In the genomic region with DNA sequence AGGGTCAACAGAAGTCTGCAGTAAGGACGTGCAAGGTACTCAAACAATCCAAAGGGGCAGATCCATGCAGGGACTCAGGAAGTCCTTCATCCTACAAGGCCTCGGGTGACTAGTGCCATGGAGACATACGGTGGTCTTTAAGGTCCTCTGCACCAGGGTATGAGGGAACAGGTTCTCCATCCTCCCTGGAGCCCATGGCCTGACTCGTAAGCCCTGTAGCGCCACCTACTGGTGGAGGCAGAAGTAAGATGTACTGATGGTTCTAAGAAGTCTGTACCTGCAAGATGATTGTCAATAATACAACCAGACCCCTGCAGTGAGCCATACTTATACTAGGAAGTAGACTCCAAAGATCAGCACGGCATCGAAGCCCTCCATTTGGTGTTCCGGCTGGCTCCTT, we compare ENCODE assay signal across 8 mouse cellular contexts.
DNase-seq lines count a peak whose midpoint lies in the region; ATAC-seq and TF ChIP-seq lines count a peak whose summit lies in the region.

No protein-coding gene starts in this region.

- no peaks in the 10 kb centered on the region for H3K9me3 ChIP-seq in hindbrain, embryonic 10.5 days
- no peaks in the 10 kb centered on the region for H3K9me3 ChIP-seq in hindbrain, embryonic 12.5 days (replicated peaks)
- no peaks in the 10 kb centered on the region for H3K9me3 ChIP-seq in kidney, postnatal 0 days (replicated peaks; ENCODE audit: low read length)
- no peaks in the 10 kb centered on the region for H3K9me3 ChIP-seq in liver, embryonic 13.5 days (replicated peaks)

- ATAC-seq in hindbrain, embryonic 12.5 days (ENCODE audit: low FRiP score) = no peak
- ATAC-seq in kidney, postnatal 0 days (replicated peaks; ENCODE audit: low FRiP score, low read depth) = no peak
- no peak for ATAC-seq in liver, embryonic 13.5 days (ENCODE audit: low read depth)

- no peak overlapping the region for H3K4me3 ChIP-seq in hindbrain, embryonic 10.5 days
- no peak overlapping the region for H3K4me3 ChIP-seq in hindbrain, embryonic 12.5 days
- no peak overlapping the region for H3K4me3 ChIP-seq in kidney, postnatal 0 days (replicated peaks; ENCODE audit: low read depth, low read length)
- no peak overlapping the region for H3K4me3 ChIP-seq in liver, embryonic 13.5 days (replicated peaks)

- H3K27ac ChIP-seq in hindbrain, embryonic 10.5 days = no peak overlapping the region
- H3K27ac ChIP-seq in hindbrain, embryonic 12.5 days = no peak overlapping the region
- H3K27ac ChIP-seq in kidney, postnatal 0 days = no peak overlapping the region
- H3K27ac ChIP-seq in liver, embryonic 13.5 days = no peak overlapping the region

- WGBS in hindbrain, embryonic 10.5 days = 40% methylated on average over 8 of the region's 8 CpGs
- WGBS in hindbrain, embryonic 12.5 days = 35% methylated on average over 8 of the region's 8 CpGs
- 42% methylated on average over 8 of the region's 8 CpGs for WGBS in kidney, postnatal 0 days
- 31% methylated on average over 8 of the region's 8 CpGs for WGBS in liver, embryonic 13.5 days (ENCODE audit: insufficient replicate concordance)

- no peak overlapping the region for H3K9ac ChIP-seq in hindbrain, embryonic 12.5 days
- H3K9ac ChIP-seq in kidney, postnatal 0 days (ENCODE audit: low read depth, low read length) = no peak overlapping the region
- no peak overlapping the region for H3K9ac ChIP-seq in liver, embryonic 13.5 days

- H3K36me3 ChIP-seq in hindbrain, embryonic 10.5 days = no peaks in the 10 kb centered on the region
- no peaks in the 10 kb centered on the region for H3K36me3 ChIP-seq in hindbrain, embryonic 12.5 days
- no peaks in the 10 kb centered on the region for H3K36me3 ChIP-seq in kidney, postnatal 0 days (ENCODE audit: insufficient read depth, low read length)
- H3K36me3 ChIP-seq in liver, embryonic 13.5 days = no peaks in the 10 kb centered on the region

- no peak overlapping the region for H3K4me2 ChIP-seq in hindbrain, embryonic 12.5 days (replicated peaks)
- no peak overlapping the region for H3K4me2 ChIP-seq in kidney, postnatal 0 days (ENCODE audit: low read length)
- no peak overlapping the region for H3K4me2 ChIP-seq in liver, embryonic 13.5 days

- peak; percentile 77 for DNase-seq in hindbrain, embryonic 10.5 days (ENCODE audit: low spot score)
- peak; percentile 59 for DNase-seq in c-Kit-positive CD71-negative TER-119-negative erythroid progenitor cells, embryonic 14.5 days (ENCODE audit: low read depth)
- DNase-seq in forelimb bud, embryonic 11.5 days (ENCODE audit: low read depth, low spot score) = peak; percentile 88
- peak; percentile 92 for DNase-seq in kidney, postnatal 0 days (ENCODE audit: low spot score)
- peak; percentile 34 for DNase-seq in liver, embryonic 13.5 days
- DNase-seq in ovary, postnatal 14 days (ENCODE audit: low spot score) = peak; percentile 81
- DNase-seq in thymus, postnatal 36 days = peak; percentile 54 to 63

- peaks cover 48% of the 10 kb centered on the region for H3K27me3 ChIP-seq in hindbrain, embryonic 10.5 days (ENCODE audit: insufficient read depth, poor library complexity, severe bottlenecking)
- peaks cover 25% of the 10 kb centered on the region for H3K27me3 ChIP-seq in hindbrain, embryonic 12.5 days
- H3K27me3 ChIP-seq in kidney, postnatal 0 days (ENCODE audit: insufficient read depth, low read length) = peaks cover 17% of the 10 kb centered on the region; the same call in 1 of the 2 replicates
- peaks cover 55% of the 10 kb centered on the region for H3K27me3 ChIP-seq in liver, embryonic 13.5 days

- H3K4me1 ChIP-seq in hindbrain, embryonic 10.5 days (replicated peaks) = peaks cover 35% of the 10 kb centered on the region
- H3K4me1 ChIP-seq in hindbrain, embryonic 12.5 days = peaks cover 23% of the 10 kb centered on the region
- peaks cover 9% of the 10 kb centered on the region; the same call in 1 of the 2 replicates for H3K4me1 ChIP-seq in kidney, postnatal 0 days (replicated peaks; ENCODE audit: insufficient read depth, low read length)
- peaks cover 16% of the 10 kb centered on the region for H3K4me1 ChIP-seq in liver, embryonic 13.5 days (replicated peaks)

- TF ChIP-seq CTCF in kidney, postnatal 0 days (IDR thresholded peaks at IDR 0.05; ENCODE audit: low read depth) = peak; percentile 96

Comparison
In these comparisons a context has a peak if more than half of its experiments do, and no peak if none do; other contexts are left out.
1. DNase-seq: peak in every context shown above with its lines; median percentile 92 in kidney, postnatal 0 days; 88 in forelimb bud, embryonic 11.5 days; 81 in ovary, postnatal 14 days; 77 in hindbrain, embryonic 10.5 days; 59 in c-Kit-positive CD71-negative TER-119-negative erythroid progenitor cells, embryonic 14.5 days; 58 in thymus, postnatal 36 days; 34 in liver, embryonic 13.5 days.